Mouse (Mus musculus) layer of hippocampus, adult 2 months (tissue): ENCODE data around the gene Afg1l. TPM values are rescaled to one million over a fixed set of nuclear protein-coding genes. Genes with fewer than 3 reads are reported as not detected.

Experiments
- DNase-seq, 2 experiments: peaks; one replicate each; pipeline ENCODE4 v3.0.0; 2022; ENCODE audit warnings: low spot score in 2 of 2
- H3K27ac ChIP-seq: fragments of 200-600 bp; 2 replicates; pipeline ENCODE4 v1.8.1; 2022
- H3K4me3 ChIP-seq: fragments of 200-600 bp; 2 replicates; pipeline ENCODE4 v1.8.1; 2022; ENCODE audit warnings: mild to moderate bottlenecking
- CTCF ChIP-seq: fragments of 200-600 bp; conservative IDR thresholded peaks from 2 replicates; pipeline ENCODE4 v1.8.1; 2022; ENCODE audit warnings: antibody characterized with exemption, mild to moderate bottlenecking, moderate library complexity
- total RNA-seq, 2 experiments: library from RNA; stranded (reverse); gene quantifications; 2 replicates each; pipeline ENCODE4 v1.2.3; 2021

Gene Afg1l
- total RNA-seq, 2 experiments from 2014 or later = 12.6 to 15.3 TPM

GRCm38 (mm10) chr10:42464224-42464623, 14.1 kb downstream of the Afg1l start:
- 0 out of 2 replicates have a peak overlapping the region, but pooled peaks have one; percentile 10 for H3K27ac ChIP-seq
- no peak for DNase-seq
- TF ChIP-seq CTCF = no peak
- no peak overlapping the region for H3K4me3 ChIP-seq

- TF ChIP-seq CTCF = no peak
- Histone ChIP-seq H3K4me3 (no peak overlapping the region), H3K27ac (peak overlapping the region; percentile 71; the same call in 1 of the 2 replicates)
- DNase-seq = no peak
Observed at GRCm38 (mm10) chr10:42457557-42458191, 20.7 kb downstream of the Afg1l start.

- H3K4me3 ChIP-seq = no peak overlapping the region
- no peak overlapping the region for H3K27ac ChIP-seq
- DNase-seq = no peak
- TF ChIP-seq CTCF = no peak
Observed at GRCm38 (mm10) chr10:42455981-42456380, 22.4 kb downstream of the Afg1l start.

GRCm38 (mm10) chr10:42454690-42455089, 23.7 kb downstream of the Afg1l start:
- peak; percentile 53 for TF ChIP-seq CTCF
- Histone ChIP-seq H3K27ac (no peak overlapping the region), H3K4me3 (no peak overlapping the region)
- no peak for DNase-seq

- TF ChIP-seq CTCF = no peak
- H3K27ac ChIP-seq = no peak overlapping the region
- no peak for DNase-seq
Observed at GRCm38 (mm10) chr10:42454266-42454665, 24.1 kb downstream of the Afg1l start.

GRCm38 (mm10) chr10:42449672-42450071, 28.7 kb downstream of the Afg1l start:
- Histone ChIP-seq H3K27ac (no peak overlapping the region), H3K4me3 (no peak overlapping the region)
- no peak for DNase-seq
- no peak for TF ChIP-seq CTCF

More at GRCm38 (mm10) chr10:42454266-42454665, 24.1 kb downstream of the Afg1l start:
- H3K4me3 ChIP-seq = no peak overlapping the region

- Histone ChIP-seq H3K27ac (no peak overlapping the region), H3K4me3 (no peak overlapping the region)
- no peak for DNase-seq
- TF ChIP-seq CTCF = no peak
Observed at GRCm38 (mm10) chr10:42448371-42448770, 30.0 kb downstream of the Afg1l start.

- TF ChIP-seq CTCF = no peak
- H3K27ac ChIP-seq = no peak overlapping the region
- no peak for DNase-seq
- no peak overlapping the region for H3K4me3 ChIP-seq
Observed at GRCm38 (mm10) chr10:42446145-42446544, 32.2 kb downstream of the Afg1l start.

- H3K4me3 ChIP-seq = no peak overlapping the region
- no peak for DNase-seq
- H3K27ac ChIP-seq = no peak overlapping the region
- no peak for TF ChIP-seq CTCF
Observed at GRCm38 (mm10) chr10:42436842-42437805, 41.2 kb downstream of the Afg1l start.

- no peak overlapping the region for H3K4me3 ChIP-seq
- peak overlapping the region; percentile 83 for H3K27ac ChIP-seq
- TF ChIP-seq CTCF = no peak
- peak in 1 of 2 experiments; percentile 7 for DNase-seq
Observed at GRCm38 (mm10) chr10:42417530-42418174, 60.7 kb downstream of the Afg1l start.

GRCm38 (mm10) chr10:42415821-42416470, 62.4 kb downstream of the Afg1l start:
- Histone ChIP-seq H3K27ac (peak overlapping the region; percentile 83), H3K4me3 (peak overlapping the region; percentile 43)
- TF ChIP-seq CTCF = no peak
- DNase-seq = peak in 1 of 2 experiments; percentile 35
